Mouse (Mus musculus): Measurements from ENCODE around the gene Gtpbp10.

- TF ChIP-seq POLR2A (IDR thresholded peaks at IDR 0.05; ENCODE audit: control insufficient read depth, low read depth, low read length): no peak
- no peak for TF ChIP-seq CTCF (IDR thresholded peaks at IDR 0.05; ENCODE audit: control insufficient read depth, insufficient read depth, insufficient replicate concordance, low read depth, low read length)
Observed at GRCm38 (mm10) chr5:5511401-5511800, 47.9 kb downstream of the Gtpbp10 start.

All from testis, adult 2 months (tissue).